Mouse (Mus musculus) testis, adult 10 weeks (tissue): ENCODE data around the gene Irs2. TPM values are rescaled to one million over a fixed set of nuclear protein-coding genes. Genes with fewer than 3 reads are reported as not detected.

ENCODE experiments used
- polyA plus RNA-seq: library from polyadenylated mRNA; stranded (reverse); fragments of 350-450 nt; fragmentation: Illumina TruSeq; extraction: RNeasy Lipid Tissue Mini Kit (QIAGEN cat#74804); gene quantifications from one replicate; pipeline ENCODE4 v1.2.3, GENCODE M21; 2014; ENCODE audit warnings: low read depth, low replicate concordance

Irs2 gene
- 1.5 TPM for polyA plus RNA-seq

DNA sequence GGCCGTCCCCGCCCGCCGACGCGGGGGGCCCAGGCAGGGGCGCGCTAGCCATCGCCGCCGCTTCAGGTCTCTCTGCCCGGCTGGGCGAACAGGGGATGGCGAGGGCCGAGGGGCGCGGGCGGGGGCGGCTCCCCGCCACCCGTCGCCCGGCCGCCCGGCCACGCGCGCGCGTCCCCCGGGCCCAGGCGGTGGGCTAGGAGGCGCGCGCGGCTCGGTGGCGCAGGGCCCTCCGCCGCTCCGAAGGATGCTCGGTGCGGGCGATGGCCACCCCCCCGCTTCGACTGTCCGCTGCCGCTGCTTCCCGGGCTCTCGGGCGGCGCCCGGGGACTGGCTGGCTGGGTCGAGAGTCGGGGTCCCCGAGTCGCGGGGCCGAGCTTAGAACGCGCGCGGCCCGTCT lies at the start of gene Irs2:
Gene Irs2, minus strand, starts transcription at position 80 of the 397 bp plus-strand sequence.

